Mouse (Mus musculus): ENCODE measurements at regions not wholly inside any gene's neighbourhood (a gene's known extent, or its start where the extent isn't known, plus 50 kb on each side); places are given as distances from the start of the nearest gene placed in this dataset.

DNA sequence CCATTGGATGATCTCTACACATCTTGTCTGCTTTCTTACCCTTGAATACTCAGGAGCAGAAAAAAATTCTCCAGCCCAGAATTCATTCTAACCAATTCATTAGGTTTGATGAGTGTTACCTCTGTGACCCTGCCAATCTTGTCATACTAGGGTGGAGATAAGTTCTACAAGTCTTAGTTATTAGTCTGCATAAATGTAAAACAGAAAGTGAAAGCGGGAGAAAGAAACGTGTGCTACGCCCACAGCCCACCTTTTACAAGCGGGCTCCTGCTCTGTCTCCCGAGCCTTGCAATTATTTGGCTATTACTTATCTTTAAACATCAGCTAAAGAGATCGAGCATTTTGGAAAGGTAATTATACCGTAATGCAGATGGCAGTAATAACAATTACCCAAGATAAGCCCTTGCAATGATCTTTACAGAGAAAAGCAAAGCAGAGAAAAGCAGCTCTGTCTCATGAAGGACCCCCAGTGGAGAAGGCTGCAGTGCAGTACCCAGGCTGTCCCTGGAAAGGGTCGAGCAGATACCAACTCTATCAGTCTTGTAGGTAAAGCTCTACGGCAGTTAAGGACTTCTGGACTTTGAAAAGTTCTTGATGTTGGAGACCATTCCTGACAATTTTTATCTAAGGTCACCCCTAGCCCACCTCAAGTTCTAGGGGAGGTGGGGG, 286.1 kb upstream of the Ppargc1a start:
- H3K9me3 ChIP-seq (ENCODE audit: control insufficient read depth, low read length), result no peaks in the 10 kb centered on the region
- ATAC-seq (ENCODE audit: low FRiP score, low TSS enrichment), result no peak

DNA sequence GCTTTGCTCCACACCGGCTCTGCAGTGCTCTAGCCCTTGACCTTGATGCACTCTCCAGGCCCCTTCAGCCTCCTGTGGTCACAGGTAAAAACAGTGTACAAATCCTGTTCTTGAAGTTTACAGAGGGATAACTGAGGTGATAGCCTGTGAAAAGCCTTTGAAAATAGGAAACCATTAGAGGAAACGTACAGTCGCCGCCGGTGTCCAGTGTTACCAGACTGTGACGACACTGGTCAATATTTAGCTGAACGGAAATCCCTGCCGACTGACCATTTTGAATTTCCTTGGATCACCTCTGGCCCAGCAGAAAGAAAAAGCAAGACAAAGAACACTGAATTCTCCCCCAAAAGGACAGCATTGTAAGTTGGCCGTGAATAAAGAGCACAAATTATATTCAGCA, 282.6 kb upstream of the Ppargc1a start:
- 84% methylated on average over 9 of the region's 9 CpGs for WGBS

More for the DNA sequence above, 286.1 kb upstream of the Ppargc1a start:
- Histone ChIP-seq H3K9ac (replicated peaks; ENCODE audit: low read length) (no peak overlapping the region), H3K4me3 (replicated peaks; ENCODE audit: low read depth, low read length) (no peak overlapping the region), H3K27ac (replicated peaks; ENCODE audit: low read depth, low read length) (no peak overlapping the region), H3K4me2 (ENCODE audit: low read length) (no peak overlapping the region), H3K4me1 (ENCODE audit: control insufficient read depth, insufficient read depth, low read length) (no peaks in the 10 kb centered on the region), H3K27me3 (ENCODE audit: control insufficient read depth, insufficient read depth, low read length) (no peaks in the 10 kb centered on the region), H3K36me3 (ENCODE audit: control insufficient read depth, insufficient read depth, low read length) (no peaks in the 10 kb centered on the region)
- WGBS, result 74% methylated on average over 9 of the region's 9 CpGs
- DNase-seq, result no peak

DNA sequence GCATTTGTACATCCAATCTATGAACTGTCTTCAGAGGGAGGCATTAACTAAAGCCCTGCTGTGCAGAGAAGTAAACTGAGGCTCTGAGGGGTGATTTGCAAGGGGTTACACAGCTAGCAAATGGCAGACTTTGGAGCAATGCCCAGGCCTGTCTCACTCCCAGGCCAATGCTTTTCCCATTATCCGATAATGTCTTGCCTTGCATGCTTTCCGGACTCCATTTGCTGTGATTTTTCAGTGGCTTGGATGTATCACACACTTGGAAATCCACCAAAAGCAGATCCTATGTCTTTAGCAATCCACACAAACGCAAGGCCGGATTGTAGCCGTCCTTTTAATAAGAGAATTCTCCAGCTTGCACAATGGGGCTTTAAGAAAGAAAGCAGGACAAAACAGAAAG, 281.7 kb upstream of the Ppargc1a start:
- H3K27me3 ChIP-seq (ENCODE audit: control insufficient read depth, insufficient read depth, low read length), result no peaks in the 10 kb centered on the region
- 85% methylated on average over 5 of the region's 5 CpGs for WGBS
- H3K27ac ChIP-seq (replicated peaks; ENCODE audit: low read depth, low read length), result no peak overlapping the region
- no peaks in the 10 kb centered on the region for H3K4me1 ChIP-seq (ENCODE audit: control insufficient read depth, insufficient read depth, low read length)
- no peak for ATAC-seq (ENCODE audit: low FRiP score, low TSS enrichment)
- H3K36me3 ChIP-seq (ENCODE audit: control insufficient read depth, insufficient read depth, low read length), result no peaks in the 10 kb centered on the region
- no peak for DNase-seq
- no peak overlapping the region for H3K4me3 ChIP-seq (replicated peaks; ENCODE audit: low read depth, low read length)
- no peaks in the 10 kb centered on the region for H3K9me3 ChIP-seq (ENCODE audit: control insufficient read depth, low read length)
- no peak overlapping the region for H3K9ac ChIP-seq (replicated peaks; ENCODE audit: low read length)
- H3K4me2 ChIP-seq (ENCODE audit: low read length), result no peak overlapping the region

More for the DNA sequence above, 282.6 kb upstream of the Ppargc1a start:
- Histone ChIP-seq H3K27ac (replicated peaks; ENCODE audit: low read depth, low read length) (no peak overlapping the region), H3K9me3 (ENCODE audit: control insufficient read depth, low read length) (no peaks in the 10 kb centered on the region), H3K4me1 (ENCODE audit: control insufficient read depth, insufficient read depth, low read length) (no peaks in the 10 kb centered on the region), H3K27me3 (ENCODE audit: control insufficient read depth, insufficient read depth, low read length) (no peaks in the 10 kb centered on the region), H3K4me3 (replicated peaks; ENCODE audit: low read depth, low read length) (no peak overlapping the region), H3K36me3 (ENCODE audit: control insufficient read depth, insufficient read depth, low read length) (no peaks in the 10 kb centered on the region), H3K4me2 (ENCODE audit: low read length) (no peak overlapping the region), H3K9ac (replicated peaks; ENCODE audit: low read length) (no peak overlapping the region)
- DNase-seq, result no peak
- no peak for ATAC-seq (ENCODE audit: low FRiP score, low TSS enrichment)

DNA sequence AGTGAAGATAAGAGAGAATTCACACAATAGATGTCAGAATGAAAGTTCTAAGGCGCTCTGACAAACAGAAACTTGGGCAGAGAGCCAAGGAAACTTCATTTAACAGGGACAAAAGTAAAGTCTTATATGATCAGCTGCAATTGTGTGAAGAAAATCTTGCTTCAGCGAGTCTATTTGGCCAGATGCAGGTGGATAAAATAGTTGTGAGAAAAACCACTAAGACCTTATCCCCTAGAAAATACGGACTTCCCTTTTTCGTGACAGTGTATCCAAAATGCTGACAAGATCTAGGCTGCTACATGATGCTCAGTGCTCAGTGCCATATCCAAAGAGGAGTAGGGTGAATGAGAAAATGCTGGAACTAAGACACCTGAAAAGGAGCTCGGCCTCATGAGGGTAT, 274.7 kb upstream of the Ppargc1a start:
- no peak overlapping the region for H3K4me3 ChIP-seq (replicated peaks; ENCODE audit: low read depth, low read length)
- H3K4me2 ChIP-seq (ENCODE audit: low read length), result no peak overlapping the region
- ATAC-seq (ENCODE audit: low FRiP score, low TSS enrichment), result no peak
- DNase-seq, result no peak
- no peaks in the 10 kb centered on the region for H3K9me3 ChIP-seq (ENCODE audit: control insufficient read depth, low read length)
- 79% methylated on average over 5 of the region's 5 CpGs for WGBS
- no peak overlapping the region for H3K9ac ChIP-seq (replicated peaks; ENCODE audit: low read length)
- no peaks in the 10 kb centered on the region for H3K36me3 ChIP-seq (ENCODE audit: control insufficient read depth, insufficient read depth, low read length)
- no peaks in the 10 kb centered on the region for H3K27me3 ChIP-seq (ENCODE audit: control insufficient read depth, insufficient read depth, low read length)
- no peak overlapping the region for H3K27ac ChIP-seq (replicated peaks; ENCODE audit: low read depth, low read length)
- no peaks in the 10 kb centered on the region for H3K4me1 ChIP-seq (ENCODE audit: control insufficient read depth, insufficient read depth, low read length)

DNA sequence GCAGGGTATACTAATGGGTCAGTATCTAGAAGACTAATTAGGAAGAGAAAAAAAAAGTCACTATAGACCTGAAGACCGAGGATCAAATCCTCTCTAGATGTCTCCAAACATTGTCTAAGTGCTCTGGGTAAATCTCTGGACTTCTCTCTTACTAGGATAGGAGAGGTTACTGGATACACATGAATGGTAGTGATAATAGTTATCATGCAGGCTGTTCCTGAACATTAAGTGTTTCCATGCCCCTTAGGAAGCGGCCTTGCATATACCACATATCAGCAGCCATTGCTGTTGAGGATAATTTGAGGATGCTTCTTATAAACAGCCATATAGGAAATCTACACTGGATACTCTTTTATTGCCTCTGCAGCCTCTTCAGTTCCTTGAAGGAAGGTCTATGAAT, 274.2 kb upstream of the Ppargc1a start:
- Histone ChIP-seq H3K27me3 (ENCODE audit: control insufficient read depth, insufficient read depth, low read length) (no peaks in the 10 kb centered on the region), H3K4me3 (replicated peaks; ENCODE audit: low read depth, low read length) (no peak overlapping the region), H3K4me2 (ENCODE audit: low read length) (no peak overlapping the region), H3K36me3 (ENCODE audit: control insufficient read depth, insufficient read depth, low read length) (no peaks in the 10 kb centered on the region), H3K27ac (replicated peaks; ENCODE audit: low read depth, low read length) (no peak overlapping the region), H3K9ac (replicated peaks; ENCODE audit: low read length) (no peak overlapping the region), H3K4me1 (ENCODE audit: control insufficient read depth, insufficient read depth, low read length) (no peaks in the 10 kb centered on the region), H3K9me3 (ENCODE audit: control insufficient read depth, low read length) (no peaks in the 10 kb centered on the region)
- DNase-seq (no peak), ATAC-seq (ENCODE audit: low FRiP score, low TSS enrichment) (no peak)
- 91% methylated on average over 2 of the region's 2 CpGs for WGBS

DNA sequence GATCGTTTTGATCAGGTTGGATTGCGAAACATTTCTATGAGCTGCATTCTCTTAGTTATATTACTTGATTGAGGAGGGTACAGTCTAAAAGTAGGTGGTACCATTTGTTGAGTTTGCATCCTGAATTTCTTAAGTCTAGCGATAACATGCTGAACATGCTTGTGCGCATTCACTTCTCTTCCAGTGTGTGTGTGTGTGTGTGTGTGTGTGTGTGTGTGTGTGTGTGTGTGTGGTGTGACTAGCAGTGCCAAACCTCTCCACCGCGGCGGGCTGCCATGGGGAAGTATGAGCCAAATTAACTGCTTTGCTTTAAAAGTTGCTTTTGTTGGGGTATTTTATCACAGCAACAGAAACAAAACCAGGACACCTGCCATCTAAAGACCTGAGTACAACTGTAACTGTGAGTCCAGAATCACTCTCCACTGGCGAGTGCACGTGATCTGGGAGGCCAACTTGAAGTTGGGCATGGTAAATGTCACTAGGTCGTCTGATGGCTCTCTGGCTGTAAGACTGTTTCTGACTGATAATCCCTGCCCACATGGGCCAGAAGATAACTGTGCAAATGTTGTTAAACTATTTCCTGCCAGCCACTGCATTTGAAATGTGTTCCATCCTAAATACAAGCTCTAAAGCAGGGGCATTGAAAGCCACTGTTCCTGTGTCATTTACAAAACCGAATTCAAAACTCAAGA, 273.3 kb upstream of the Ppargc1a start:
- H3K4me3 ChIP-seq (replicated peaks; ENCODE audit: low read depth, low read length), result no peak overlapping the region
- H3K4me2 ChIP-seq (ENCODE audit: low read length), result no peak overlapping the region
- no peaks in the 10 kb centered on the region for H3K27me3 ChIP-seq (ENCODE audit: control insufficient read depth, insufficient read depth, low read length)
- DNase-seq, result no peak
- no peaks in the 10 kb centered on the region for H3K9me3 ChIP-seq (ENCODE audit: control insufficient read depth, low read length)
- no peak for ATAC-seq (ENCODE audit: low FRiP score, low TSS enrichment)
- no peak overlapping the region for H3K9ac ChIP-seq (replicated peaks; ENCODE audit: low read length)
- H3K4me1 ChIP-seq (ENCODE audit: control insufficient read depth, insufficient read depth, low read length), result no peaks in the 10 kb centered on the region
- 90% methylated on average over 11 of the region's 11 CpGs for WGBS
- no peaks in the 10 kb centered on the region for H3K36me3 ChIP-seq (ENCODE audit: control insufficient read depth, insufficient read depth, low read length)
- H3K27ac ChIP-seq (replicated peaks; ENCODE audit: low read depth, low read length), result no peak overlapping the region

DNA sequence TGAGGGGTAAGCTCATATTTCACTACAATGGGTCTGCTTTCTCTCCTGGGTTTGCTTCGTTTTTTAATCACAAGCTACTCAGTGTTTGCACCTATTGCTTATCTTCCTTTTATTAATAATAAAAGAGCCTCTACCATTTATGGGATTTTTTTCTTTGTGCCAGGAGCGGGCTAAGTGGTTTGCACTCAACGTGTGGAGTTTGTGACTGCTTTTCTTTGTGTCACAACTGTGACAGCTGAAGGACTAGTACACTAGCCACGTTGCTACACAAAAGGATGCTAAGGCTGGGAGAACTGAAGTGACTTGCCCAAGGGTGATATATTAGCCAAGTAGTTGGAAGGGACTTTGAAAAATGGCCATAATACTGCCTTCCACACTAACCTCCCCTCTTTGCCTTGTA, 271.8 kb upstream of the Ppargc1a start:
- ATAC-seq (ENCODE audit: low FRiP score, low TSS enrichment) (no peak), DNase-seq (no peak)
- Histone ChIP-seq H3K36me3 (ENCODE audit: control insufficient read depth, insufficient read depth, low read length) (no peaks in the 10 kb centered on the region), H3K4me3 (replicated peaks; ENCODE audit: low read depth, low read length) (no peak overlapping the region), H3K27ac (replicated peaks; ENCODE audit: low read depth, low read length) (no peak overlapping the region), H3K27me3 (ENCODE audit: control insufficient read depth, insufficient read depth, low read length) (no peaks in the 10 kb centered on the region), H3K4me1 (ENCODE audit: control insufficient read depth, insufficient read depth, low read length) (no peaks in the 10 kb centered on the region), H3K9ac (replicated peaks; ENCODE audit: low read length) (no peak overlapping the region), H3K9me3 (ENCODE audit: control insufficient read depth, low read length) (no peaks in the 10 kb centered on the region), H3K4me2 (ENCODE audit: low read length) (no peak overlapping the region)
- 71% methylated on average over 4 of the region's 4 CpGs for WGBS

DNA sequence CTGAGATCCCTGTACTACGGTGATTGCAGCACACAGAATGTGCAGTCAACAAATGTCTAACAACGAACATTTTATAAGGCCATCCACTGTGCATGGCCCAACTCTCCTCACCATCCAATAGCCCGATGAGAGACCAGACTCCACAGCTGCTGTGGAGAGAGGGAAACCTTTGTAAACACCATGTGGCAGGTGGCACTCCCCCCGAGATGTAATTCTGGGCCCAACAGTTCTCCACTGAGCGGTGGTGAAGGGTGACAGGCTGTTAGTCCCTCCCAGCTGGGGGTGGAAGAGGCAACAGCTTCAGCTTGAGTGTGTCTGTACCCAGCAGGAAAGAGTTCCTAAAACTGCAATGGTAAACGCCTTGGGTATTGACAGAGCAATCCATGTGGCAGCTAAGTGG, 263.0 kb upstream of the Ppargc1a start:
- Histone ChIP-seq H3K27ac (replicated peaks; ENCODE audit: low read depth, low read length) (no peak overlapping the region), H3K27me3 (ENCODE audit: control insufficient read depth, insufficient read depth, low read length) (no peaks in the 10 kb centered on the region), H3K4me2 (ENCODE audit: low read length) (no peak overlapping the region), H3K4me1 (ENCODE audit: control insufficient read depth, insufficient read depth, low read length) (no peaks in the 10 kb centered on the region), H3K9ac (replicated peaks; ENCODE audit: low read length) (no peak overlapping the region), H3K4me3 (replicated peaks; ENCODE audit: low read depth, low read length) (no peak overlapping the region), H3K9me3 (ENCODE audit: control insufficient read depth, low read length) (no peaks in the 10 kb centered on the region), H3K36me3 (ENCODE audit: control insufficient read depth, insufficient read depth, low read length) (no peaks in the 10 kb centered on the region)
- ATAC-seq (ENCODE audit: low FRiP score, low TSS enrichment), result no peak
- WGBS, result 86% methylated on average over 6 of the region's 6 CpGs
- DNase-seq, result no peak

DNA sequence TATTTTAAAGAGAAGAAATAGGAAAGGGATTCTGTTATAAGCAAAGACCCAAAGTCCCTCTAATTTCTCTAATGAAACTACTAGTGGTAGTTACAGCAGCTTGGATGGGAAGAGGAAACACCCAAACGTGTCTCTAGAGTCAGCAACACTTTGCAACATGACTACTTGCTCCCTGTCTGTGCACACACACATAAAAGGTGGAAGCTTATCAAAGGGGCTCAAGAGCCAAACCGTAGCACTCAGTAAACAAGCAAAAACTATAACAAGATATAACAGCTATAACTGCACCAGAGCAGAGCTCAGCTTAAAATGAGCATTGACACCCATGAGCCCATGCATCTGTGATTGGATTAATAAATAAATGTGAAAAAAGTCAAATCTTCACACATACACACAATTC, 262.5 kb upstream of the Ppargc1a start:
- no peak for ATAC-seq (ENCODE audit: low FRiP score, low TSS enrichment)
- no peak overlapping the region for H3K27ac ChIP-seq (replicated peaks; ENCODE audit: low read depth, low read length)
- no peak overlapping the region for H3K4me2 ChIP-seq (ENCODE audit: low read length)
- no peaks in the 10 kb centered on the region for H3K9me3 ChIP-seq (ENCODE audit: control insufficient read depth, low read length)
- no peaks in the 10 kb centered on the region for H3K36me3 ChIP-seq (ENCODE audit: control insufficient read depth, insufficient read depth, low read length)
- H3K4me1 ChIP-seq (ENCODE audit: control insufficient read depth, insufficient read depth, low read length), result no peaks in the 10 kb centered on the region
- DNase-seq, result no peak
- 76% methylated on average over 2 of the region's 2 CpGs for WGBS
- H3K27me3 ChIP-seq (ENCODE audit: control insufficient read depth, insufficient read depth, low read length), result no peaks in the 10 kb centered on the region
- no peak overlapping the region for H3K4me3 ChIP-seq (replicated peaks; ENCODE audit: low read depth, low read length)
- H3K9ac ChIP-seq (replicated peaks; ENCODE audit: low read length), result no peak overlapping the region
